Mouse (Mus musculus) ES-E14 (cell line): ENCODE data around the gene Hkdc1. TPM values are rescaled to one million over a fixed set of nuclear protein-coding genes. Genes with fewer than 3 reads are reported as not detected.

Source experiments
- DNase-seq: peaks from one replicate; pipeline ENCODE4 v3.0.0-alpha.2; 2013; ENCODE audit warnings: low read depth, low spot score
- H3K27ac ChIP-seq: 2 replicates; pipeline ENCODE4 v1.5.1; 2012; ENCODE audit warnings: low read depth, mild to moderate bottlenecking, low read length, moderate library complexity, mixed read lengths; ENCODE audit not compliant: poor library complexity, insufficient read depth, severe bottlenecking
- H3K36me3 ChIP-seq: 2 replicates; pipeline ENCODE4 v1.6.1; 2012; ENCODE audit warnings: mild to moderate bottlenecking, low read length, moderate library complexity, mixed read lengths; ENCODE audit not compliant: control insufficient read depth, poor library complexity, insufficient read depth, severe bottlenecking
- H3K4me1 ChIP-seq, 2 experiments: fragments of 150-350 bp in 1 of 2; sonication (generic) in 1 of 2; 2 replicates each; pipeline ENCODE4 v1.6.1; 2012; ENCODE audit warnings: low read length in 2 of 2, mild to moderate bottlenecking in 1 of 2, mixed read lengths in 1 of 2; ENCODE audit not compliant: control insufficient read depth in 2 of 2, insufficient read depth in 2 of 2, poor library complexity in 1 of 2
- H3K4me3 ChIP-seq, 2 experiments: fragments of 150-350 bp in 1 of 2; sonication (generic) in 1 of 2; 2 replicates each; pipeline ENCODE4 v1.5.1; 2012; ENCODE audit warnings: low read length in 2 of 2, low read depth in 1 of 2, mild to moderate bottlenecking in 1 of 2, mixed read lengths in 1 of 2; ENCODE audit not compliant: insufficient read depth in 1 of 2, poor library complexity in 1 of 2, severe bottlenecking in 1 of 2
- H3K9ac ChIP-seq: 2 replicates; pipeline ENCODE4 v1.6.1; 2012; ENCODE audit warnings: low read depth, mild to moderate bottlenecking, low read length, mixed read lengths; ENCODE audit not compliant: poor library complexity, insufficient read depth, severe bottlenecking
- H3K9me3 ChIP-seq: fragments of 150-350 bp; sonication (generic); 2 replicates; pipeline ENCODE4 v1.6.1; 2012; ENCODE audit warnings: low read depth, mild to moderate bottlenecking, low read length; ENCODE audit not compliant: control insufficient read depth, insufficient read depth
- CHD2 ChIP-seq: IDR thresholded peaks from 2 replicates; pipeline ENCODE4 v1.6.1; 2014; ENCODE audit warnings: mild to moderate bottlenecking, low read depth, low read length, inconsistent platforms
- HCFC1 ChIP-seq: IDR thresholded peaks from 2 replicates; pipeline ENCODE4 v1.6.1; 2012; ENCODE audit warnings: low read length, inconsistent platforms, borderline replicate concordance; ENCODE audit not compliant: insufficient read depth
- MAFK ChIP-seq: IDR thresholded peaks from 2 replicates; pipeline ENCODE4 v1.6.1; 2014; ENCODE audit warnings: mild to moderate bottlenecking, low read depth, low read length, inconsistent platforms; ENCODE audit not compliant: insufficient read depth
- ZC3H11A ChIP-seq: IDR thresholded peaks from 2 replicates; pipeline ENCODE4 v1.6.1; 2012; ENCODE audit warnings: low read depth, mild to moderate bottlenecking, inconsistent platforms, low read length, borderline replicate concordance
- ZNF384 ChIP-seq: IDR thresholded peaks from 2 replicates; pipeline ENCODE4 v1.6.1; 2012; ENCODE audit warnings: low read depth, low read length, inconsistent platforms
- in situ Hi-C, 2 experiments: fragments of 600-800 bp; cut with MboI; formaldehyde crosslinking; loops; one replicate each; pipeline ENCODE4 v1.15.1; 2025; ENCODE audit warnings: low sequenced_read_pairs in 2 of 2, inconsistent platforms in 1 of 2; ENCODE audit not compliant: unreplicated experiment in 2 of 2
- total RNA-seq: library from RNA; depleted of rRNA; stranded (reverse); fragments of 300-350 nt; gene quantifications from 2 replicates; pipeline ENCODE4 v1.2.3, GENCODE M21; 2012

The Hkdc1 gene
- total RNA-seq, 1 experiment: 3.3 TPM

GRCm38 (mm10) chr10:62401641-62402111 lies 20.6 kb downstream of the Hkdc1 start:
- Histone ChIP-seq H3K9me3 (no peaks in the 10 kb centered on the region), H3K9ac (no peak overlapping the region), H3K27ac (no peak overlapping the region), H3K4me1 (no peaks in the 10 kb centered on the region; a peak in 1 of 4 replicates), H3K4me3 (no peak overlapping the region), H3K36me3 (no peaks in the 10 kb centered on the region)
- in situ Hi-C loops: no loop called here
- DNase-seq: no peak
- TF ChIP-seq HCFC1 (no peak), MAFK (no peak), ZNF384 (no peak), ZC3H11A (no peak), CHD2 (no peak)

GRCm38 (mm10) chr10:62383011-62383410 lies 39.3 kb downstream of the Hkdc1 start:
- Histone ChIP-seq H3K36me3 (no peaks in the 10 kb centered on the region), H3K27ac (no peak overlapping the region), H3K4me3 (no peak overlapping the region), H3K9ac (no peak overlapping the region), H3K9me3 (no peaks in the 10 kb centered on the region), H3K4me1 (peaks cover 0 to 5% of the 10 kb centered on the region in 2 experiments; a peak in 1 of 4 replicates)
- in situ Hi-C loops: no loop called here
- DNase-seq: no peak
- TF ChIP-seq HCFC1: no peak
- TF ChIP-seq ZNF384: no peak
- no peak for TF ChIP-seq CHD2
- no peak for TF ChIP-seq ZC3H11A
- TF ChIP-seq MAFK: no peak

DNA sequence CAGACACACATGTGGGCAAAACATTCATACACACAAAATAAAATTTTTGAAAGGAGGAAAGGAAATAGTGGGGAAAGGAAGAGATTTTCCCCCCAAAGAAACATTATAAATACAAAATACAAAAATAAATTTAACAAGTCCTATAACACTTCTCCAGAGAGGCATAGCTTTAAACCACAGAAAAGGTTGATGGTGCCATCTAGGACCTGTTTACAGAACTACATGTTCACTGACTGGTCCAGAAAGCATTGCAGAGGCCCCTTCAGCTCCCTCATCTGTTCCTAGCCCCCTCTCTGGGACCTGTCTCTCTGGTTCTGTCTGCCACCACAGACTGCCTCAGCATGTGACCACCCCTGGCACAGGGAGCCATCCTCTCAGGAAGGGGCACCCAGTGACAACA lies 41.4 kb downstream of the Hkdc1 start:
- Histone ChIP-seq H3K9ac (no peak overlapping the region), H3K27ac (no peak overlapping the region), H3K9me3 (no peaks in the 10 kb centered on the region), H3K4me3 (no peak overlapping the region), H3K36me3 (no peaks in the 10 kb centered on the region), H3K4me1 (peaks cover 0 to 4% of the 10 kb centered on the region in 2 experiments; a peak in 1 of 4 replicates)
- DNase-seq: no peak
- TF ChIP-seq ZNF384: no peak
- TF ChIP-seq MAFK: no peak
- no peak for TF ChIP-seq CHD2
- TF ChIP-seq HCFC1: no peak
- no peak for TF ChIP-seq ZC3H11A
- in situ Hi-C loops: no loop called here

DNA sequence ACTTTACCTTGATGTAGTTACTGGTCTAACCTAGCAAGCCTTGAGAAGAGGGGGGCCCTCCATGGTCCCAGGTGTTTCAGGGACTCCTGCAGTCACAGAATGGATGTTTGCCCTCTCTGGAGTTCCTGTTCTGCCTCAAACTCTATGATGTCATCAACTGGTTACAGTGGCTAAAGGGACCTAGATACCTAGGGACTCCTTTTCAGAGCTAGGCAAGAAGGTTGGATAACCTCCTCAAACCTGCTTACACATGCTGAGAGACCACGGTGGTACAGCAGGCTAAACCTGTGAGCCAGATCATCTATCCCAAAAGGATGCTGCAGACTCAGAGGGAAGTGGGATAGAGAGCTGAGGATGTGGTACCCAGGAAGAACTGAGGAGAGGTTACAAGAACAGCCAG lies 42.5 kb downstream of the Hkdc1 start, which contains the start of gene Hk1:
Gene Hk1 (minus strand): TSS at position 101 of the 400 bp plus-strand sequence.
- DNase-seq: no peak
- Histone ChIP-seq H3K9ac (no peak within 1 kb of the TSS), H3K27ac (no peak within 1 kb of the TSS), H3K36me3 (no peaks in the 10 kb centered on the region), H3K4me1 (no peaks in the 10 kb centered on the region), H3K9me3 (no peaks in the 10 kb centered on the region), H3K4me3 (no peak within 1 kb of the TSS)
- in situ Hi-C loops: no loop called here
- TF ChIP-seq ZNF384 (no peak), MAFK (no peak), ZC3H11A (no peak), CHD2 (no peak), HCFC1 (no peak)
